Mouse (Mus musculus) hindbrain, embryonic 13.5 days (tissue): ENCODE measurements around the gene Gstcd. TPM values are rescaled to one million over a fixed set of nuclear protein-coding genes. Genes with fewer than 3 reads are reported as not detected.

Experiments used
- ATAC-seq: fragments of 200-750 bp; cut with Nextera tagmentation; 2 replicates; pipeline ENCODE4 v1.8.0; 2017; ENCODE audit warnings: moderate TSS enrichment; ENCODE audit not compliant: low FRiP score
- H3K27ac ChIP-seq: fragments of 300-500 bp; sonication (generic); 2 replicates; pipeline ENCODE4 v1.5.1; 2015; ENCODE audit warnings: inconsistent platforms, mild to moderate bottlenecking, moderate library complexity
- H3K27me3 ChIP-seq: fragments of 300-500 bp; sonication (generic); 2 replicates; pipeline ENCODE4 v1.6.1; 2015; ENCODE audit warnings: mild to moderate bottlenecking, inconsistent platforms
- H3K36me3 ChIP-seq: fragments of 300-500 bp; sonication (generic); 2 replicates; pipeline ENCODE4 v1.6.1; 2015; ENCODE audit warnings: mild to moderate bottlenecking, inconsistent platforms
- H3K4me1 ChIP-seq: fragments of 300-500 bp; sonication (generic); replicated peaks from 2 replicates; pipeline ENCODE4 v1.6.1; 2015; ENCODE audit warnings: inconsistent platforms
- H3K4me2 ChIP-seq: fragments of 300-500 bp; sonication (generic); 2 replicates; pipeline ENCODE4 v1.6.1; 2015; ENCODE audit warnings: inconsistent platforms, mild to moderate bottlenecking, moderate library complexity
- H3K4me3 ChIP-seq: fragments of 300-500 bp; sonication (generic); 2 replicates; pipeline ENCODE4 v1.5.1; 2015; ENCODE audit warnings: mild to moderate bottlenecking, inconsistent platforms
- H3K9ac ChIP-seq: fragments of 300-500 bp; sonication (generic); 2 replicates; pipeline ENCODE4 v1.6.1; 2015; ENCODE audit warnings: mild to moderate bottlenecking, inconsistent platforms
- H3K9me3 ChIP-seq: fragments of 300-500 bp; sonication (generic); 2 replicates; pipeline ENCODE4 v1.6.1; 2016; ENCODE audit warnings: inconsistent platforms
- WGBS: fragments of 180-500 bp; shearing (Covaris S2); methylation state at CpG from one replicate; pipeline ENCODE4 v1.1.7; 2015; 5-methylcytosine and 5-hydroxymethylcytosine counted together
- polyA plus RNA-seq: library from polyadenylated mRNA; unstranded; fragments of >200 nt; fragmentation: Nextera tagmentation; extraction: Ambion mirVana; gene quantifications from 2 replicates; pipeline ENCODE4 v1.2.1, GENCODE M21; 2015

Gstcd gene
- polyA plus RNA-seq, 1 experiment from 2014 or later = 4.4 TPM

GRCm38 (mm10) chr3:132995904-132996267 lies 95.9 kb downstream of the Gstcd start:
- 91% methylated on average over 3 of the region's 3 CpGs for WGBS
- ATAC-seq = no peak
- no peak overlapping the region for H3K9ac ChIP-seq
- H3K4me2 ChIP-seq = no peak overlapping the region
- H3K36me3 ChIP-seq = peaks cover 8% of the 10 kb centered on the region; the same call in 1 of the 2 replicates
- no peaks in the 10 kb centered on the region for H3K9me3 ChIP-seq
- H3K27me3 ChIP-seq = no peaks in the 10 kb centered on the region
- H3K4me1 ChIP-seq = no peaks in the 10 kb centered on the region
- H3K27ac ChIP-seq = no peak overlapping the region
- no peak overlapping the region for H3K4me3 ChIP-seq

DNA sequence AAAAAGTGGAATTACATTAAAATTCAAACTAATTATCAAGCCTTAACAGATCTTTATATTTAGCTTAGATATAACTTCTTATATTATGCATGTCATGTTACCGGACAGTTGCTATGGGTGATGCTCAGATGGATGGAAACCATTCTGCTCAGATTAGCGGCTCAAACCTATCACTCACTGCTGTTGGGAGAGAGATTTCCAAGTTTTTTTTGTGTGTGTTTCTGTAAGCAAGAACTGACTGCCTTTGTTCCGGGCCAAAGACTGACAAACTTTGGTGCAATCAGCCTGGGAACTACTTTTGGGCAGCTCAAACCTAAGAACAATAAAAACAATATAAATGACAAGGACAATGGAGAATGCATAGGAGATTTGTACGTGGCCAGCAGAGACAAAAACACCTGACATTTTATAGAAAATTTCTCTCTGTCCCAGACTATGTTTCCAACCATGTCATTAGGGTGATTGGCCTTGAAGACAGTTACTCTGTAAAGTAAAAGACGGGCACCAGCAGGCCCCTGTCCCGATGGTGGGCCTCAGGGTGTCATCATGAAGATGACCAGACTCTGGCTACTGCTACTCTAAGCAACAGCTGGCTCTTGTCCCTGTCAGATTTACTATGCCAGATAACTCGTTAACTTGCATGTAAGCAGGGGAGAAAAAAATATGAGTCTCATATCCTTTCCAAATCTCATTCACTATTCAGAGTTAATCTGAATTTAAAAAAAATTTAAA lies 96.5 kb downstream of the Gstcd start:
- no peak for ATAC-seq
- no peak overlapping the region for H3K4me2 ChIP-seq
- WGBS = 86% methylated on average over 7 of the region's 7 CpGs

GRCm38 (mm10) chr3:132986188-132986587 lies 105.6 kb downstream of the Gstcd start:
- 0 out of 2 replicates have a peak, but pooled peaks cover 7% of the 10 kb centered on the region for H3K36me3 ChIP-seq
- WGBS = 91% methylated on average over 5 of the region's 5 CpGs
- H3K9me3 ChIP-seq = no peaks in the 10 kb centered on the region

More for the DNA sequence above, 96.5 kb downstream of the Gstcd start:
- Histone ChIP-seq H3K4me1 (no peaks in the 10 kb centered on the region), H3K4me3 (no peak overlapping the region), H3K36me3 (peaks cover 8% of the 10 kb centered on the region; the same call in 1 of the 2 replicates), H3K9ac (no peak overlapping the region), H3K27me3 (no peaks in the 10 kb centered on the region), H3K9me3 (no peaks in the 10 kb centered on the region), H3K27ac (no peak overlapping the region)

GRCm38 (mm10) chr3:132983845-132984485 lies 107.9 kb downstream of the Gstcd start:
- WGBS = 68% methylated on average over 4 of the region's 4 CpGs
- no peak for ATAC-seq
- no peaks in the 10 kb centered on the region for H3K9me3 ChIP-seq
- H3K9ac ChIP-seq = no peak overlapping the region
- no peak overlapping the region for H3K4me3 ChIP-seq
- H3K4me1 ChIP-seq = no peaks in the 10 kb centered on the region
- H3K27me3 ChIP-seq = no peaks in the 10 kb centered on the region
- H3K4me2 ChIP-seq = no peak overlapping the region
- H3K27ac ChIP-seq = peak overlapping the region; percentile 6; the same call in 1 of the 2 replicates
- H3K36me3 ChIP-seq = peaks cover 9% of the 10 kb centered on the region; the same call in 1 of the 2 replicates

More at GRCm38 (mm10) chr3:132986188-132986587, 105.6 kb downstream of the Gstcd start:
- ATAC-seq = no peak
- Histone ChIP-seq H3K27ac (no peak overlapping the region), H3K4me2 (no peak overlapping the region), H3K4me3 (no peak overlapping the region), H3K27me3 (no peaks in the 10 kb centered on the region), H3K9ac (no peak overlapping the region), H3K4me1 (no peaks in the 10 kb centered on the region)

GRCm38 (mm10) chr3:132981968-132982367 lies 109.9 kb downstream of the Gstcd start:
- Histone ChIP-seq H3K9me3 (0 out of 2 replicates have a peak, but pooled peaks cover 2% of the 10 kb centered on the region), H3K4me3 (no peak overlapping the region), H3K4me2 (no peak overlapping the region), H3K36me3 (peaks cover 9% of the 10 kb centered on the region; the same call in 1 of the 2 replicates), H3K4me1 (no peaks in the 10 kb centered on the region), H3K27ac (no peak overlapping the region), H3K27me3 (no peaks in the 10 kb centered on the region), H3K9ac (no peak overlapping the region)
- no peak for ATAC-seq
- 90% methylated on average over 2 of the region's 2 CpGs for WGBS

GRCm38 (mm10) chr3:132979781-132980461 lies 111.9 kb downstream of the Gstcd start:
- no peak overlapping the region for H3K9ac ChIP-seq
- no peaks in the 10 kb centered on the region for H3K27me3 ChIP-seq
- no peak for ATAC-seq
- H3K9me3 ChIP-seq = 0 out of 2 replicates have a peak, but pooled peaks cover 2% of the 10 kb centered on the region
- H3K4me2 ChIP-seq = no peak overlapping the region
- no peak overlapping the region for H3K27ac ChIP-seq
- peaks cover 6% of the 10 kb centered on the region; the same call in 1 of the 2 replicates for H3K36me3 ChIP-seq
- 93% methylated on average over 12 of the region's 12 CpGs for WGBS
- H3K4me1 ChIP-seq = no peaks in the 10 kb centered on the region
- no peak overlapping the region for H3K4me3 ChIP-seq

DNA sequence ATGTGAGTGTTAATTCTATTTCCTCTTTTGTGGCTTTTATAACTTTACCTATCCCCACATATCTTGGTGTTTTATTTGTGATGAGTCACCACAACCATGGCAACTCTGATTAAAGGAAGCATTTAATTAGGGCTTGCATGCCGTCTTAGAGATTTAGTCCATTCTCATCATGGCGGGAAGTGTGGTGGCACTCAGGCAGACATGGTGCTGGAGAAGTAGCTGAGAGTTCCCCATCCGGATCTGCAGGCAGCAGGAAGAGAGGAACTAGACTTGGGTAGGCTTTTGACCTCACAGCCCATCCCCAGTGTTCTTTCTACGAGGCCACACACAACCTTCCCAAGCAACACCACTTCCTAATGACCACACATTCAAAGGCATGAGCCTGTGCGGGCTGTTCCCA lies 125.6 kb downstream of the Gstcd start:
- H3K4me3 ChIP-seq = no peak overlapping the region
- ATAC-seq = no peak
- H3K9ac ChIP-seq = no peak overlapping the region
- 82% methylated on average over 5 of the region's 5 CpGs for WGBS
- H3K27ac ChIP-seq = no peak overlapping the region
- H3K36me3 ChIP-seq = no peaks in the 10 kb centered on the region
- no peaks in the 10 kb centered on the region for H3K27me3 ChIP-seq
- no peaks in the 10 kb centered on the region for H3K4me1 ChIP-seq
- no peak overlapping the region for H3K4me2 ChIP-seq
- no peaks in the 10 kb centered on the region for H3K9me3 ChIP-seq

DNA sequence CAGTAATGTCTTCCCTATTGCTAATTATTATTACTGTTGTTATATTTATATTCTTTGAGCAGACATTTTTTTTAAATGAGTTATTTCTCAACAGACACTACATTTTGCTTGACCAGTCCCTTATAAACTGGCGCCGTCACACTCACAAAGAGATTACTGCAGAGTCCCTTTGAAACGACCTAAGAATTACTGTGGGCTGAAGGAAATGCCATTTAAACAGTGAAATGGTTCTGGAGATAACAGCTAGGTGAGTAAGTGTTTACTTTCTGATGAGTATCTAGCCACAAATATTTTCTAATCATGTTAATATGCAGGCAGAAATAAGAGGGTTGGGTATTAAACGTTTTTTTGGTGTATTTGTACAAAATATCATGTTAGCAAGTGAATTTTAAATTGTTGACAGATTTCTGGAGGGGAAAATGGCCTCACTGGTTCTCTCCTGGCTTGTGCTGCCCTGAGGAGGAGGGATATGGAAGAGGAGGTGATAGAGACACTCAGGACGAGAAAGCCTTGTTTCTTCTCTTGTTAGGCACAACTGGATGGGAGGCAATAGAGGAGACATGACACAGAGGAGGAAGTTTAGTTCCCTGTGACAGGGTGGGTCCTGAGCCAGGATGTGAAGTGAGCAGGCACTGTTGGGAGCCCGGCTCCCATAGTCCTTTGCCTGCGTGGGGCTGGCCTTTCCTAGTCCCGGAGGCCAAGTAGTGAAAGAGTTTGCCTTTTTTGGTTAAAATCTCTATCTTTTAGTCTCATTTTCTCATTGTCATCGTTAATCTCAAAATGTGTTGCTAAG lies 126.9 kb downstream of the Gstcd start:
- no peaks in the 10 kb centered on the region for H3K4me1 ChIP-seq
- no peak overlapping the region for H3K4me2 ChIP-seq
- WGBS = 75% methylated on average over 9 of the region's 9 CpGs
- no peaks in the 10 kb centered on the region for H3K36me3 ChIP-seq
- ATAC-seq = no peak
- no peak overlapping the region for H3K4me3 ChIP-seq
- no peak overlapping the region for H3K9ac ChIP-seq
- no peaks in the 10 kb centered on the region for H3K27me3 ChIP-seq
- H3K9me3 ChIP-seq = no peaks in the 10 kb centered on the region
- no peak overlapping the region for H3K27ac ChIP-seq

DNA sequence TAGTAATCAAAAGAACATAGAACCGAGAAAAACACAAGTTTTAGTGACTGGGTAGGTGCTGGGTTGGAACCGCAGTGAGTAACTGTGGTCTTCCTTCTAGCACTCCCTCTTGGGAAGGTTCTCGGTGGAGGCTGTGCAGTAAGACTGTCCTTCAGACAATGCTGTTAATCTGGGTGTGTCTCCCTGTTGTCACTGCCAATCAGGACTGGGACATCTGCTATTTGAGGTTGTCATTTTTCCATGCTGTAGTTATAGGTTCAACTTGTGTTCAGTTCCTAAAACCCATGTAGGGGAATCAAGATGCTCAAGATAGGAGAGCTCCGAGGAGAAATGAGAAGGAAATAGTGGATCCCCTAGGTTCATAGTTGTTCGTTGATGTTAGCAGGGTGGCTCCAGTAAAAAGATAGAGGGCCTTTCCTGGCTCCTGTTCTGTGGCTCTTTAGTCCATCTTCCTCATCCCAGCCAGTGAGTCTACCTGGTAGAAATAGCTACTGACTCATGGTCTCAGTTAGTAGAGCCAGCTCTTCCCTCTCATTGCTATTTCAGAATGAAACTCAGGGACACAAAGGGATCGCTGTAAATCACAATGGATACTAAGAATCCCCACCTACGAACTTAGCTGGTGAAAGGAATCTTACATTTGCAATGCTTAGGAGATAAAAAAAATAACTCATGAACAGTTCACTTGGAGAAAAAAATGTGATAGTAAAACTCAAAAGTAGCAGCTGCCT lies 129.0 kb downstream of the Gstcd start:
- H3K9ac ChIP-seq = no peak overlapping the region
- no peaks in the 10 kb centered on the region for H3K4me1 ChIP-seq
- no peaks in the 10 kb centered on the region for H3K27me3 ChIP-seq
- H3K4me3 ChIP-seq = no peak overlapping the region
- H3K4me2 ChIP-seq = no peak overlapping the region
- no peaks in the 10 kb centered on the region for H3K36me3 ChIP-seq
- ATAC-seq = no peak
- WGBS = 90% methylated on average over 7 of the region's 7 CpGs
- no peak overlapping the region for H3K27ac ChIP-seq
- no peaks in the 10 kb centered on the region for H3K9me3 ChIP-seq

DNA sequence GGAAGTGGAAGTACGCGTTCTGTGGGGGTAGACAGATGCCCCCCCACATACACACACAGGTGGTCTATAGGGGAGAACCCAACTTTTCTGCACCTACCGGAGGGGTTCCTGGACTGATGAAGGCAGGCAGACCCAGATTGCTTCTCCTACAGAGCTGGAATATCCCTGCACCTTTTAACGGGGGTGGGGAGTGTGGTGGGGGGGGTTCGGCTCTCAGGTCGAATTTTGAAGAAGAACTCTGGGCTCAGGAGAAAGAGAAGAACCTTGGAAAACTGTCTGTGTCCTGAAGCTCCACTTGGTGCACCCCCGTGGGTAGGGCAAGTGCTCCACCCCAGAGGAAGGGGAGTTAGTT lies 141.3 kb downstream of the Gstcd start:
- peaks cover 21% of the 10 kb centered on the region for H3K4me1 ChIP-seq
- ATAC-seq = no peak; the same call in 1 of the 2 replicates
- H3K27me3 ChIP-seq = peaks cover 33% of the 10 kb centered on the region
- H3K9ac ChIP-seq = peak overlapping the region; percentile 75
- H3K4me3 ChIP-seq = peak overlapping the region; percentile 56
- H3K9me3 ChIP-seq = no peaks in the 10 kb centered on the region
- no peaks in the 10 kb centered on the region for H3K36me3 ChIP-seq
- WGBS = 7% methylated on average over 7 of the region's 7 CpGs
- H3K27ac ChIP-seq = no peak overlapping the region
- H3K4me2 ChIP-seq = peak overlapping the region; percentile 92

DNA sequence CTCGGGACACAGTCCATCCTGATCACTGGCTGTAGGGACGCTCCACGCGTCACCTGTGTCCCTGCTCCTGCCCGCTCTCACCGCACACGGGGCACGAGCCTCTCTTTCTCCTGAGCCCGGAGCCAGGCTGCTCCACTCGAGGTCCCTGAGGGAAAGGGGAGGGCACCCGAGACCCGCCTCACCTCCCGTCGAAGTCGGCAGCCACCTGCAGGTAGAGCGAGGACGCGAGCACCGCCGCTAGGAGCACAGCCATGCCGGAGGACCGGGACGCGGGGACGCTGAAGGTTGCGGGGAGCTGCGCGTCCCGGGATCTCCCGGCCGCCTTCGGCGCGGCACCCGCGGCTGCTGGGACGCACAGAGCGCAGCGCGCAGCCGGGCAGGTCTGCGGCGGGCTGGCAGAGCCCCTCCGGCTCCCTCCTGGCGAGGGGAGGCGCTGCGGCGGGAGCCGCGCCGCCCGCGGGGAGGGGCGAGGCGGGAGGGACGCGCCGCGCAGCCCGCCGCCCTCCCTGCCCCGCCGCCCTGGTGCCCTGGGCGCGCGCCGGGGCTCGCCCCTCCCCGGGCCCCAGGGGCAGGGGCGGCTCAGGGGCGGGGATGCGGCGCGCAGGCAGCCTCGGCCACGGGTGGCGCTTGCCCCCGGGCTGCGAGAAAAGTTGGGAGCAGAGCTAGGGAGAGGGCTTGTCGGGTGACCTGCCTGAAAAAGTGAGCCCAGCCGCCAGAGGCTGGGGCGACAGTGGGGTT lies 141.9 kb downstream of the Gstcd start, which contains the start of gene Npnt:
Npnt (minus strand) TSS at position 501 of the 738 bp plus-strand sequence.
- Histone ChIP-seq H3K36me3 (no peaks in the 10 kb centered on the region), H3K27ac (no peak within 1 kb of the TSS), H3K4me2 (peak within 1 kb of the TSS; percentile 92), H3K9ac (peak within 1 kb of the TSS; percentile 75), H3K9me3 (no peaks in the 10 kb centered on the region), H3K4me3 (peak within 1 kb of the TSS; percentile 56), H3K4me1 (peaks cover 21% of the 10 kb centered on the region), H3K27me3 (peaks cover 33% of the 10 kb centered on the region)
- WGBS = 0% methylated on average over 67 of the region's 82 CpGs
- ATAC-seq = peak; percentile 85
